Mouse (Mus musculus) layer of hippocampus, postnatal 36 days (tissue): ENCODE data around the gene Fam229b. TPM values are rescaled to one million over a fixed set of nuclear protein-coding genes. Genes with fewer than 3 reads are reported as not detected.

Source experiments
- DNase-seq, 2 experiments: peaks; one replicate each; pipeline ENCODE4 v3.0.0; 2022
- total RNA-seq, 2 experiments: library from RNA; stranded (reverse); gene quantifications; 2 replicates each; pipeline ENCODE4 v1.2.3; 2021

The Fam229b gene
- total RNA-seq, 2 experiments from 2014 or later = 12.3 to 13.0 TPM

GRCm38 (mm10) chr10:39121412-39121811, 12.3 kb downstream of the Fam229b start:
- DNase-seq = no peak

- DNase-seq = no peak
Observed at GRCm38 (mm10) chr10:39109489-39109874, 24.2 kb downstream of the Fam229b start.

GRCm38 (mm10) chr10:39108837-39109488, 24.8 kb downstream of the Fam229b start:
- DNase-seq = no peak

GRCm38 (mm10) chr10:39106935-39107334, 26.8 kb downstream of the Fam229b start:
- no peak for DNase-seq

- DNase-seq = no peak
Observed at GRCm38 (mm10) chr10:39106413-39106812, 27.3 kb downstream of the Fam229b start.

- no peak for DNase-seq
Observed at GRCm38 (mm10) chr10:39104803-39105449, 28.8 kb downstream of the Fam229b start.

- no peak for DNase-seq
Observed at GRCm38 (mm10) chr10:39098746-39099145, 35.0 kb downstream of the Fam229b start.

- DNase-seq = no peak
Observed at GRCm38 (mm10) chr10:39096981-39097380, 36.7 kb downstream of the Fam229b start.

GRCm38 (mm10) chr10:39072048-39072447, 61.7 kb downstream of the Fam229b start:
- no peak for DNase-seq

Other genes starting within 250 kb of the Fam229b start
- 1 to 10 TPM; 3.6 to 4.5 TPM for gene Lama4, start 168.4 kb downstream of the Fam229b start, total RNA-seq
- gene Tube1, start 62 bp upstream of the Fam229b start, total RNA-seq = 1 to 10 TPM; 2.8 TPM
- gene Ccn6, start 29.9 kb upstream of the Fam229b start, total RNA-seq = under 1 TPM in 1 of 2 experiments, not detected in 1; 0.28 TPM
- 100 to 1,000 TPM; 137 to 141 TPM for gene Fyn, start 234.9 kb upstream of the Fam229b start, total RNA-seq